Mouse (Mus musculus): ENCODE measurements around the gene Selplg.

Gene Selplg

GRCm38 (mm10) chr5:113853541-113853940 is 21.1 kb upstream of the Selplg start:
- no peak for DNase-seq

GRCm38 (mm10) chr5:113852463-113852862 is 20.0 kb upstream of the Selplg start:
- DNase-seq, result no peak

GRCm38 (mm10) chr5:113850680-113851230 is 18.3 kb upstream of the Selplg start:
- no peak for DNase-seq

GRCm38 (mm10) chr5:113847636-113848035 is 15.2 kb upstream of the Selplg start:
- DNase-seq, result no peak

- no peak for DNase-seq
These were observed 14.2 kb upstream of the Selplg start for GRCm38 (mm10) chr5:113846656-113847055.

GRCm38 (mm10) chr5:113845627-113846026 is 13.2 kb upstream of the Selplg start:
- DNase-seq, result no peak

- DNase-seq, result no peak
These were observed 12.3 kb upstream of the Selplg start for GRCm38 (mm10) chr5:113844721-113845120.

- DNase-seq, result no peak
These were observed 11.7 kb upstream of the Selplg start for GRCm38 (mm10) chr5:113844106-113844505.

GRCm38 (mm10) chr5:113842906-113843305 is 10.5 kb upstream of the Selplg start:
- DNase-seq, result no peak

- no peak for DNase-seq
These were observed 9.8 kb upstream of the Selplg start for GRCm38 (mm10) chr5:113842244-113842643.

- DNase-seq, result no peak
These were observed 9.1 kb upstream of the Selplg start for GRCm38 (mm10) chr5:113841243-113842225.

- no peak for DNase-seq
These were observed 8.0 kb upstream of the Selplg start for GRCm38 (mm10) chr5:113840443-113840842.

GRCm38 (mm10) chr5:113836961-113837360 is 4.5 kb upstream of the Selplg start:
- no peak for DNase-seq

- DNase-seq, result no peak
These were observed 988 bp upstream of the Selplg start for GRCm38 (mm10) chr5:113833316-113833947.

GRCm38 (mm10) chr5:113831741-113832140 is 703 bp downstream of the Selplg start:
- no peak for DNase-seq

- DNase-seq, result no peak
These were observed 1.6 kb downstream of the Selplg start for GRCm38 (mm10) chr5:113830796-113831195.

- DNase-seq, result no peak
These were observed 2.2 kb downstream of the Selplg start for GRCm38 (mm10) chr5:113830292-113830643.

GRCm38 (mm10) chr5:113829566-113830291 is 2.7 kb downstream of the Selplg start:
- DNase-seq, result no peak

GRCm38 (mm10) chr5:113828481-113828880 is 4.0 kb downstream of the Selplg start:
- no peak for DNase-seq

GRCm38 (mm10) chr5:113827991-113828411 is 4.4 kb downstream of the Selplg start:
- DNase-seq, result no peak

- DNase-seq, result no peak
These were observed 5.8 kb downstream of the Selplg start for GRCm38 (mm10) chr5:113826619-113827018.

GRCm38 (mm10) chr5:113825558-113825957 is 6.9 kb downstream of the Selplg start:
- DNase-seq, result no peak

GRCm38 (mm10) chr5:113824228-113824627 is 8.2 kb downstream of the Selplg start:
- no peak for DNase-seq
